Mouse (Mus musculus): ENCODE data around the gene Tox2. TPM values are rescaled to one million over a fixed set of nuclear protein-coding genes. Genes with fewer than 3 reads are reported as not detected.
A peak's percentile ranks its signal among the peaks of the same experiment; 100 is the strongest.

The Tox2 gene
- polyA plus RNA-seq, 1 experiment from 2014 or later: 35.5 TPM

GRCm38 (mm10) chr2:163332368-163333055 lies 129.6 kb downstream of the Tox2 start:
- Histone ChIP-seq H3K27ac (ENCODE audit: low read depth, low read length) (no peak overlapping the region), H3K9ac (ENCODE audit: low read length) (no peak overlapping the region), H3K27me3 (ENCODE audit: control insufficient read depth, insufficient read depth, low read length) (no peaks in the 10 kb centered on the region; the same call in 1 of the 2 replicates), H3K9me3 (ENCODE audit: control insufficient read depth, low read length) (no peaks in the 10 kb centered on the region), H3K4me3 (ENCODE audit: low read depth, low read length) (no peak overlapping the region), H3K36me3 (ENCODE audit: control insufficient read depth, insufficient read depth, low read length) (no peaks in the 10 kb centered on the region), H3K4me1 (replicated peaks; ENCODE audit: control insufficient read depth, insufficient read depth, low read length) (no peaks in the 10 kb centered on the region), H3K4me2 (ENCODE audit: low read depth, low read length, severe bottlenecking) (no peak overlapping the region)
- WGBS: 81% methylated on average over 13 of the region's 13 CpGs
- ATAC-seq (replicated peaks; ENCODE audit: low FRiP score) (no peak), DNase-seq (ENCODE audit: low spot score) (no peak)

GRCm38 (mm10) chr2:163340263-163340662 lies 137.3 kb downstream of the Tox2 start:
- WGBS: 24% methylated on average over 9 of the region's 9 CpGs
- peaks cover 29% of the 10 kb centered on the region for H3K27me3 ChIP-seq (ENCODE audit: control insufficient read depth, insufficient read depth, low read length)
- peak; percentile 31 for ATAC-seq (replicated peaks; ENCODE audit: low FRiP score)

GRCm38 (mm10) chr2:163343671-163344070 lies 140.7 kb downstream of the Tox2 start:
- WGBS: 83% methylated on average over 4 of the region's 4 CpGs
- no peak overlapping the region for H3K4me2 ChIP-seq (ENCODE audit: low read depth, low read length, severe bottlenecking)
- no peak overlapping the region for H3K4me3 ChIP-seq (ENCODE audit: low read depth, low read length)
- H3K4me1 ChIP-seq (replicated peaks; ENCODE audit: control insufficient read depth, insufficient read depth, low read length): peaks cover 7% of the 10 kb centered on the region; the same call in 1 of the 2 replicates
- H3K27ac ChIP-seq (ENCODE audit: low read depth, low read length): no peak overlapping the region
- H3K36me3 ChIP-seq (ENCODE audit: control insufficient read depth, insufficient read depth, low read length): no peaks in the 10 kb centered on the region
- ATAC-seq (replicated peaks; ENCODE audit: low FRiP score) (no peak), DNase-seq (ENCODE audit: low spot score) (peak; percentile 76)
- no peaks in the 10 kb centered on the region for H3K9me3 ChIP-seq (ENCODE audit: control insufficient read depth, low read length)
- H3K27me3 ChIP-seq (ENCODE audit: control insufficient read depth, insufficient read depth, low read length): peaks cover 19% of the 10 kb centered on the region
- H3K9ac ChIP-seq (ENCODE audit: low read length): no peak overlapping the region

More at GRCm38 (mm10) chr2:163340263-163340662, 137.3 kb downstream of the Tox2 start:
- H3K36me3 ChIP-seq (ENCODE audit: control insufficient read depth, insufficient read depth, low read length): no peaks in the 10 kb centered on the region
- H3K27ac ChIP-seq (ENCODE audit: low read depth, low read length): no peak overlapping the region
- H3K4me2 ChIP-seq (ENCODE audit: low read depth, low read length, severe bottlenecking): no peak overlapping the region
- H3K9ac ChIP-seq (ENCODE audit: low read length): no peak overlapping the region
- no peak overlapping the region for H3K4me3 ChIP-seq (ENCODE audit: low read depth, low read length)
- peak; percentile 85 for DNase-seq (ENCODE audit: low spot score)
- no peaks in the 10 kb centered on the region for H3K9me3 ChIP-seq (ENCODE audit: control insufficient read depth, low read length)
- H3K4me1 ChIP-seq (replicated peaks; ENCODE audit: control insufficient read depth, insufficient read depth, low read length): peaks cover 7% of the 10 kb centered on the region; the same call in 1 of the 2 replicates

GRCm38 (mm10) chr2:163344976-163345660 lies 142.2 kb downstream of the Tox2 start:
- 82% methylated on average over 13 of the region's 13 CpGs for WGBS
- no peak overlapping the region for H3K4me2 ChIP-seq (ENCODE audit: low read depth, low read length, severe bottlenecking)
- DNase-seq (ENCODE audit: low spot score) (no peak), ATAC-seq (replicated peaks; ENCODE audit: low FRiP score) (no peak)
- H3K36me3 ChIP-seq (ENCODE audit: control insufficient read depth, insufficient read depth, low read length): no peaks in the 10 kb centered on the region
- H3K9me3 ChIP-seq (ENCODE audit: control insufficient read depth, low read length): no peaks in the 10 kb centered on the region
- no peak overlapping the region for H3K9ac ChIP-seq (ENCODE audit: low read length)
- no peak overlapping the region for H3K27ac ChIP-seq (ENCODE audit: low read depth, low read length)
- peaks cover 4% of the 10 kb centered on the region for H3K27me3 ChIP-seq (ENCODE audit: control insufficient read depth, insufficient read depth, low read length)
- H3K4me1 ChIP-seq (replicated peaks; ENCODE audit: control insufficient read depth, insufficient read depth, low read length): no peaks in the 10 kb centered on the region
- H3K4me3 ChIP-seq (ENCODE audit: low read depth, low read length): no peak overlapping the region

GRCm38 (mm10) chr2:163346497-163346896 lies 143.6 kb downstream of the Tox2 start:
- no peaks in the 10 kb centered on the region for H3K4me1 ChIP-seq (replicated peaks; ENCODE audit: control insufficient read depth, insufficient read depth, low read length)
- H3K9ac ChIP-seq (ENCODE audit: low read length): no peak overlapping the region
- H3K27ac ChIP-seq (ENCODE audit: low read depth, low read length): no peak overlapping the region
- H3K4me2 ChIP-seq (ENCODE audit: low read depth, low read length, severe bottlenecking): no peak overlapping the region
- 81% methylated on average over 11 of the region's 11 CpGs for WGBS
- ATAC-seq (replicated peaks; ENCODE audit: low FRiP score) (no peak), DNase-seq (ENCODE audit: low spot score) (no peak)
- H3K36me3 ChIP-seq (ENCODE audit: control insufficient read depth, insufficient read depth, low read length): no peaks in the 10 kb centered on the region
- no peak overlapping the region for H3K4me3 ChIP-seq (ENCODE audit: low read depth, low read length)
- no peaks in the 10 kb centered on the region for H3K9me3 ChIP-seq (ENCODE audit: control insufficient read depth, low read length)
- no peaks in the 10 kb centered on the region for H3K27me3 ChIP-seq (ENCODE audit: control insufficient read depth, insufficient read depth, low read length)

GRCm38 (mm10) chr2:163347517-163348184 lies 144.7 kb downstream of the Tox2 start:
- Histone ChIP-seq H3K4me2 (ENCODE audit: low read depth, low read length, severe bottlenecking) (no peak overlapping the region), H3K27ac (ENCODE audit: low read depth, low read length) (no peak overlapping the region), H3K4me3 (ENCODE audit: low read depth, low read length) (no peak overlapping the region), H3K4me1 (replicated peaks; ENCODE audit: control insufficient read depth, insufficient read depth, low read length) (no peaks in the 10 kb centered on the region), H3K27me3 (ENCODE audit: control insufficient read depth, insufficient read depth, low read length) (no peaks in the 10 kb centered on the region), H3K36me3 (ENCODE audit: control insufficient read depth, insufficient read depth, low read length) (no peaks in the 10 kb centered on the region), H3K9me3 (ENCODE audit: control insufficient read depth, low read length) (no peaks in the 10 kb centered on the region), H3K9ac (ENCODE audit: low read length) (no peak overlapping the region)
- DNase-seq (ENCODE audit: low spot score) (no peak), ATAC-seq (replicated peaks; ENCODE audit: low FRiP score) (no peak)
- 84% methylated on average over 8 of the region's 8 CpGs for WGBS

- Histone ChIP-seq H3K4me3 (ENCODE audit: low read depth, low read length) (no peak overlapping the region), H3K36me3 (ENCODE audit: control insufficient read depth, insufficient read depth, low read length) (no peaks in the 10 kb centered on the region), H3K4me1 (replicated peaks; ENCODE audit: control insufficient read depth, insufficient read depth, low read length) (no peaks in the 10 kb centered on the region), H3K4me2 (ENCODE audit: low read depth, low read length, severe bottlenecking) (no peak overlapping the region), H3K9me3 (ENCODE audit: control insufficient read depth, low read length) (no peaks in the 10 kb centered on the region), H3K27me3 (ENCODE audit: control insufficient read depth, insufficient read depth, low read length) (no peaks in the 10 kb centered on the region), H3K9ac (ENCODE audit: low read length) (no peak overlapping the region), H3K27ac (ENCODE audit: low read depth, low read length) (no peak overlapping the region)
- no peak for ATAC-seq (replicated peaks; ENCODE audit: low FRiP score)
- DNase-seq (ENCODE audit: low spot score): no peak
- WGBS: 84% methylated on average over 7 of the region's 7 CpGs
Measured at GRCm38 (mm10) chr2:163348677-163349076, 145.8 kb downstream of the Tox2 start.

GRCm38 (mm10) chr2:163349411-163349810 lies 146.5 kb downstream of the Tox2 start:
- Histone ChIP-seq H3K27ac (ENCODE audit: low read depth, low read length) (no peak overlapping the region), H3K27me3 (ENCODE audit: control insufficient read depth, insufficient read depth, low read length) (no peaks in the 10 kb centered on the region), H3K4me3 (ENCODE audit: low read depth, low read length) (no peak overlapping the region), H3K9me3 (ENCODE audit: control insufficient read depth, low read length) (no peaks in the 10 kb centered on the region), H3K9ac (ENCODE audit: low read length) (no peak overlapping the region), H3K4me1 (replicated peaks; ENCODE audit: control insufficient read depth, insufficient read depth, low read length) (no peaks in the 10 kb centered on the region), H3K4me2 (ENCODE audit: low read depth, low read length, severe bottlenecking) (no peak overlapping the region), H3K36me3 (ENCODE audit: control insufficient read depth, insufficient read depth, low read length) (no peaks in the 10 kb centered on the region)
- ATAC-seq (replicated peaks; ENCODE audit: low FRiP score): no peak
- 77% methylated on average over 9 of the region's 9 CpGs for WGBS
- DNase-seq (ENCODE audit: low spot score): no peak
